In the genomic region with DNA sequence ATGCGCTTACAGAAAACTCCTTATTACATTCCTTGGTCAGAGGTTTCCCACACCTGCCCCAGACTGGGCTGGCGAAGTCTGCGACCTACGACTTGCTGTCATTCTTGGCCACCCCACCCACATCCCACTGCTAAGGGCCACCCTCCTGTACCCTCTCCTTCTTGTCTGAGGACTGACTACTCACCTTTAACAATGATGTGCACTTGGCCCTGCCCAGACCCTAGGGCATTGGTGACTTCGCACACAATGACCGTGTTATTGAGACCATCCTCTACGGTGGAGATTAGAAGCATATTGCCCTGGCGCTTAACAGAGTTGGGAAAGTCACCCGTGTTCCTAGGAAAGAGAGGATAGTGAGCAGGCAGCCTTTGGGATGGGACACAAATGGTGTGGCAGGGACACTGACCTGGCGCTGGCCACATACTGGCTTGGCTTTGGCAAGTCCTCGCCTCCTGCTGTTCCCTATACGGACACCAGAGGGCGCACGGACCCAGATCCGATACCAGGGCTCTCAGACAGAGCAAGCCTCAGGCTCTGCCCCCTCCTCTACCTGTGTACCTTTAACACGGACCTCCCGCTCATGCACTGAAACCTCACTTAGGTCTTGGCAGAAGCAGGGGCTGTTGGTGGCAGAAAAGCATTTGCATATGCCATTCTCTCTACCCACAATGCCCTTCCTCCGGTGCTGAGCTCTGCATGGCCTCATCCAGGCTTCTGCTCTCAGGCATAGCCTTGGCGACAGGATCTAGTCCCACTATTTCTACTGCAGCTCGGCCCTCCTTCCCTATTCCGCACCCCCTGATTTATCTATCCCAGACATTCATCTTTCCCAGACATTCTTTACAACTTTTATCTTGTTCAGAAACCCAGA, we compare ENCODE assay signal across 8 mouse cellular contexts. TPM values are rescaled to one million over a fixed set of nuclear protein-coding genes. Genes with fewer than 3 reads are reported as not detected.
A peak's percentile ranks its signal among the peaks of the same experiment; 100 is the strongest.
DNase-seq lines count a peak whose midpoint lies in the region; ATAC-seq and TF ChIP-seq lines count a peak whose summit lies in the region.

No protein-coding gene starts in this region.

- H3K4me2 ChIP-seq in limb, embryonic 13.5 days (replicated peaks): no peak overlapping the region
- H3K4me2 ChIP-seq in midbrain, postnatal 0 days (ENCODE audit: low read depth, low read length, poor library complexity, severe bottlenecking): no peak overlapping the region

- 47% methylated on average over 21 of the region's 21 CpGs for whole genome bisulfite sequencing in heart, adult 2 months
- WGBS in kidney, adult 2 months: 49% methylated on average over 21 of the region's 21 CpGs
- WGBS in limb, embryonic 13.5 days: 48% methylated on average over 21 of the region's 21 CpGs
- WGBS in midbrain, postnatal 0 days: 51% methylated on average over 21 of the region's 21 CpGs

- no peaks in the 10 kb centered on the region for H3K36me3 ChIP-seq in heart, adult 2 months (ENCODE audit: control insufficient read depth, insufficient read depth, low read length)
- peaks cover 3% of the 10 kb centered on the region for H3K36me3 ChIP-seq in kidney, adult 2 months (ENCODE audit: control insufficient read depth, insufficient read depth, low read length)
- H3K36me3 ChIP-seq in limb, embryonic 13.5 days: peaks cover 60% of the 10 kb centered on the region
- H3K36me3 ChIP-seq in midbrain, postnatal 0 days (ENCODE audit: insufficient read depth, low read length): peaks cover 19% of the 10 kb centered on the region

- no peak for TF ChIP-seq POLR2A in heart, adult 2 months (IDR thresholded peaks at IDR 0.05; ENCODE audit: insufficient read depth, low read depth, low read length)
- TF ChIP-seq POLR2A in kidney, adult 2 months (IDR thresholded peaks at IDR 0.05; ENCODE audit: low read depth, low read length): no peak

- peak; percentile 98 for TF ChIP-seq CTCF in heart, adult 2 months (IDR thresholded peaks at IDR 0.05)
- TF ChIP-seq CTCF in kidney, adult 2 months (conservative IDR thresholded peaks at IDR 0.05; ENCODE audit: insufficient read depth, insufficient read length, low read depth, low read length): peak; percentile 91
- TF ChIP-seq CTCF in midbrain, postnatal 0 days (IDR thresholded peaks at IDR 0.05): peak; percentile 88

- H3K9ac ChIP-seq in heart, adult 2 months (ENCODE audit: low read depth, low read length): no peak overlapping the region
- no peak overlapping the region for H3K9ac ChIP-seq in limb, embryonic 13.5 days
- no peak overlapping the region for H3K9ac ChIP-seq in midbrain, postnatal 0 days (replicated peaks; ENCODE audit: low read length, poor library complexity, severe bottlenecking)

- peaks cover 7% of the 10 kb centered on the region for H3K9me3 ChIP-seq in limb, embryonic 13.5 days
- 0 out of 2 replicates have a peak, but pooled peaks cover 7% of the 10 kb centered on the region for H3K9me3 ChIP-seq in midbrain, postnatal 0 days (ENCODE audit: low read length)

- TF ChIP-seq EP300 in heart, adult 2 months (IDR thresholded peaks at IDR 0.05; ENCODE audit: insufficient read depth, low read depth, low read length): peak; percentile 75; the same call in 1 of the 2 replicates

- peak; percentile 64; the same call in 1 of the 2 replicates for ATAC-seq in limb, embryonic 13.5 days (ENCODE audit: low FRiP score, low read depth)
- peak; percentile 68 for ATAC-seq in midbrain, postnatal 0 days (ENCODE audit: low FRiP score)

- H3K4me1 ChIP-seq in heart, adult 2 months (ENCODE audit: control insufficient read depth, insufficient read depth, low read length): no peaks in the 10 kb centered on the region; the same call in 1 of the 2 replicates
- H3K4me1 ChIP-seq in kidney, adult 2 months (ENCODE audit: control insufficient read depth, insufficient read depth, low read length): no peaks in the 10 kb centered on the region
- H3K4me1 ChIP-seq in limb, embryonic 13.5 days: no peaks in the 10 kb centered on the region
- H3K4me1 ChIP-seq in midbrain, postnatal 0 days (ENCODE audit: insufficient read depth, low read length): no peaks in the 10 kb centered on the region

- DNase-seq in spleen, adult 18-20 months: peak; percentile 61 to 83
- no peak for DNase-seq in spleen, adult 12 weeks (ENCODE audit: low spot score)
- peak; percentile 79 for DNase-seq in embryo, embryonic 9.5 days (ENCODE audit: extremely low spot score)
- DNase-seq in heart, adult 2 months: peak; percentile 78 to 91
- DNase-seq in kidney, adult 2 months: peak; percentile 84
- peak; percentile 78 for DNase-seq in midbrain, postnatal 0 days (ENCODE audit: low spot score)
- peak; percentile 51 to 69 for DNase-seq in spleen, postnatal 14 days (ENCODE audit: low spot score in 2 of 2)

- intact Hi-C loops in heart, adult 2 months (cut with DNase I): loop anchor here (1.0 to 2.0 kb wide), 2 partner anchors 34 to 46 kb away; no protein-coding TSS in a partner anchor

- no peak overlapping the region for H3K4me3 ChIP-seq in heart, adult 2 months
- no peak overlapping the region for H3K4me3 ChIP-seq in kidney, adult 2 months (ENCODE audit: insufficient read depth, low read depth, low read length)
- no peak overlapping the region for H3K4me3 ChIP-seq in limb, embryonic 13.5 days
- H3K4me3 ChIP-seq in midbrain, postnatal 0 days (ENCODE audit: low read depth, low read length): no peak overlapping the region

- H3K27ac ChIP-seq in heart, adult 2 months: no peak overlapping the region
- H3K27ac ChIP-seq in kidney, adult 2 months (ENCODE audit: insufficient read depth, low read depth, low read length): no peak overlapping the region
- no peak overlapping the region for H3K27ac ChIP-seq in limb, embryonic 13.5 days
- H3K27ac ChIP-seq in midbrain, postnatal 0 days (ENCODE audit: low read depth, low read length): no peak overlapping the region

- no peaks in the 10 kb centered on the region for H3K27me3 ChIP-seq in heart, adult 2 months (ENCODE audit: control insufficient read depth, insufficient read depth, low read length)
- no peaks in the 10 kb centered on the region for H3K27me3 ChIP-seq in kidney, adult 2 months (replicated peaks; ENCODE audit: control insufficient read depth, insufficient read depth, low read length)
- no peaks in the 10 kb centered on the region for H3K27me3 ChIP-seq in limb, embryonic 13.5 days
- H3K27me3 ChIP-seq in midbrain, postnatal 0 days (ENCODE audit: insufficient read depth, low read length): no peaks in the 10 kb centered on the region

- H3K79me2 ChIP-seq in heart, adult 2 months (replicated peaks; ENCODE audit: control insufficient read depth, insufficient read depth, low read length): no peaks in the 10 kb centered on the region

RNA-seq across cellular contexts. Expression of gene Pvr, which starts 10.3 kb away (rescaled TPM):
- total RNA-seq in heart, adult 2 months (2021): 10 to 100 TPM; 20.1 to 24.5 TPM
- 18.1 and 34.0 TPM in 2 replicates for polyA plus RNA-seq in heart, adult 2 months (2012; rRNA removed)
- polyA plus RNA-seq in kidney, adult 2 months (2012; rRNA removed): 10.9 and 12.3 TPM in 2 replicates
- polyA plus RNA-seq in limb, embryonic 13.5 days (2015; fragmentation: Nextera tagmentation; extraction: Ambion mirVana): 11.3 and 11.8 TPM in 2 replicates
- total RNA-seq in midbrain, postnatal 0 days (2014; rRNA removed): 11.0 and 14.7 TPM in 2 replicates
- 7.1 and 7.7 TPM in 2 replicates for polyA plus RNA-seq in midbrain, postnatal 0 days (2015; fragmentation: Nextera tagmentation; extraction: Ambion mirVana)

RNA-seq across cellular contexts. Expression of gene Ceacam19, which starts 22.9 kb away (rescaled TPM):
- not detected for total RNA-seq in heart, adult 2 months (2021)
- not detected in 2 replicates for polyA plus RNA-seq in heart, adult 2 months (2012; rRNA removed)
- polyA plus RNA-seq in kidney, adult 2 months (2012; rRNA removed): 0.11 and 0.25 TPM in 2 replicates
- 0.23 and 0.37 TPM in 2 replicates for polyA plus RNA-seq in limb, embryonic 13.5 days (2015; fragmentation: Nextera tagmentation; extraction: Ambion mirVana)
- 0.38 TPM in 1 of 2 replicates, not detected in the other for total RNA-seq in midbrain, postnatal 0 days (2014; rRNA removed)
- polyA plus RNA-seq in midbrain, postnatal 0 days (2015; fragmentation: Nextera tagmentation; extraction: Ambion mirVana): not detected in 2 replicates

RNA-seq across cellular contexts. Expression of gene Igsf23, which starts 39.9 kb away (rescaled TPM):
- 1 to 10 TPM; 1.9 to 2.9 TPM for total RNA-seq in heart, adult 2 months (2021)
- polyA plus RNA-seq in heart, adult 2 months (2012; rRNA removed): 8.6 and 9.9 TPM in 2 replicates
- polyA plus RNA-seq in kidney, adult 2 months (2012; rRNA removed): 0.14 and 0.31 TPM in 2 replicates
- polyA plus RNA-seq in limb, embryonic 13.5 days (2015; fragmentation: Nextera tagmentation; extraction: Ambion mirVana): 0.08 TPM in 1 of 2 replicates, not detected in the other
- not detected in 2 replicates for total RNA-seq in midbrain, postnatal 0 days (2014; rRNA removed)
- polyA plus RNA-seq in midbrain, postnatal 0 days (2015; fragmentation: Nextera tagmentation; extraction: Ambion mirVana): not detected in 2 replicates

RNA-seq across cellular contexts. Expression of gene Ceacam16, which starts 49.6 kb away (rescaled TPM):
- under 1 TPM in 1 of 2 experiments, not detected in 1; 0.14 TPM for total RNA-seq in heart, adult 2 months (2021)
- polyA plus RNA-seq in heart, adult 2 months (2012; rRNA removed): 0.35 and 0.66 TPM in 2 replicates
- 0.14 and 0.16 TPM in 2 replicates for polyA plus RNA-seq in kidney, adult 2 months (2012; rRNA removed)
- not detected in 2 replicates for polyA plus RNA-seq in limb, embryonic 13.5 days (2015; fragmentation: Nextera tagmentation; extraction: Ambion mirVana)
- total RNA-seq in midbrain, postnatal 0 days (2014; rRNA removed): not detected in 2 replicates
- polyA plus RNA-seq in midbrain, postnatal 0 days (2015; fragmentation: Nextera tagmentation; extraction: Ambion mirVana): 0.90 and 1.5 TPM in 2 replicates

RNA-seq across cellular contexts. Expression of gene Ceacam20, which starts 54.6 kb away (rescaled TPM):
- total RNA-seq in heart, adult 2 months (2021): not detected
- polyA plus RNA-seq in heart, adult 2 months (2012; rRNA removed): not detected in 2 replicates
- 0.03 TPM in 1 of 2 replicates, not detected in the other for polyA plus RNA-seq in kidney, adult 2 months (2012; rRNA removed)
- not detected in 2 replicates for polyA plus RNA-seq in limb, embryonic 13.5 days (2015; fragmentation: Nextera tagmentation; extraction: Ambion mirVana)
- total RNA-seq in midbrain, postnatal 0 days (2014; rRNA removed): not detected in 2 replicates
- polyA plus RNA-seq in midbrain, postnatal 0 days (2015; fragmentation: Nextera tagmentation; extraction: Ambion mirVana): not detected in 2 replicates
